Mouse (Mus musculus) neural tube, embryonic 11.5 days (tissue): Measurements from ENCODE around the gene Rps26. TPM values are rescaled to one million over a fixed set of nuclear protein-coding genes. Genes with fewer than 3 reads are reported as not detected.

ENCODE experiments used
- ATAC-seq: fragments of 200-750 bp; cut with Nextera tagmentation; 2 replicates; pipeline ENCODE4 v1.8.0; 2017; ENCODE audit warnings: moderate number of reproducible peaks, mild to moderate bottlenecking, moderate TSS enrichment, moderate library complexity; ENCODE audit not compliant: insufficient read depth, low FRiP score, low TSS enrichment
- DNase-seq: peaks from one replicate; pipeline ENCODE4 v3.0.0-alpha.2; 2015; ENCODE audit warnings: low spot score
- H3K27ac ChIP-seq: fragments of 300-500 bp; sonication (generic); 2 replicates; pipeline ENCODE4 v1.5.1; 2014; ENCODE audit warnings: low read depth, mild to moderate bottlenecking, low read length
- H3K27me3 ChIP-seq: fragments of 300-500 bp; sonication (generic); 2 replicates; pipeline ENCODE4 v1.6.1; 2014; ENCODE audit warnings: mild to moderate bottlenecking, low read length, mixed read lengths; ENCODE audit not compliant: control insufficient read depth, insufficient read depth
- H3K36me3 ChIP-seq: fragments of 300-500 bp; sonication (generic); 2 replicates; pipeline ENCODE4 v1.6.1; 2014; ENCODE audit warnings: mild to moderate bottlenecking, low read length, moderate library complexity, mixed read lengths; ENCODE audit not compliant: control insufficient read depth, insufficient read depth
- H3K4me1 ChIP-seq: fragments of 300-500 bp; sonication (generic); 2 replicates; pipeline ENCODE4 v1.6.1; 2014; ENCODE audit warnings: low read length, mixed read lengths; ENCODE audit not compliant: control insufficient read depth, insufficient read depth
- H3K4me2 ChIP-seq: fragments of 300-500 bp; sonication (generic); 2 replicates; pipeline ENCODE4 v1.6.1; 2014; ENCODE audit warnings: low read depth, mild to moderate bottlenecking, moderate library complexity
- H3K4me3 ChIP-seq: fragments of 300-500 bp; sonication (generic); 2 replicates; pipeline ENCODE4 v1.5.1; 2014; ENCODE audit warnings: low read depth, low read length
- H3K9ac ChIP-seq: fragments of 300-500 bp; sonication (generic); 2 replicates; pipeline ENCODE4 v1.6.1; 2014; ENCODE audit warnings: mild to moderate bottlenecking, low read length
- H3K9me3 ChIP-seq: fragments of 300-500 bp; sonication (generic); 2 replicates; pipeline ENCODE4 v1.6.1; 2016; ENCODE audit warnings: low read length; ENCODE audit not compliant: control insufficient read depth
- WGBS: fragments of 180-500 bp; shearing (Covaris S2); extraction: QIAGEN DNeasy Blood & Tissue Kit; methylation state at CpG from one replicate; pipeline ENCODE4 v1.1.7; 2014; 5-methylcytosine and 5-hydroxymethylcytosine counted together
- polyA plus RNA-seq: library from polyadenylated mRNA; unstranded; fragments of >200 nt; fragmentation: Nextera tagmentation; extraction: Ambion mirVana; gene quantifications from 2 replicates; pipeline ENCODE4 v1.2.1, GENCODE M21; 2014

The Rps26 gene
- polyA plus RNA-seq, 1 experiment from 2014 or later, result 626 TPM

- Histone ChIP-seq H3K27me3 (no peaks in the 10 kb centered on the region), H3K27ac (no peak overlapping the region), H3K4me2 (no peak overlapping the region), H3K4me3 (no peak overlapping the region), H3K9me3 (no peaks in the 10 kb centered on the region), H3K4me1 (0 out of 2 replicates have a peak, but pooled peaks cover 3% of the 10 kb centered on the region), H3K9ac (no peak overlapping the region), H3K36me3 (no peaks in the 10 kb centered on the region)
- 77% methylated on average over 3 of the region's 3 CpGs for WGBS
- no peak for ATAC-seq
- no peak for DNase-seq
Observed at GRCm38 (mm10) chr10:128664808-128665207, 38.3 kb upstream of the Rps26 start.

GRCm38 (mm10) chr10:128663441-128664220 is 37.1 kb upstream of the Rps26 start:
- DNase-seq, result no peak
- no peak overlapping the region for H3K4me3 ChIP-seq
- no peak for ATAC-seq
- 0 out of 2 replicates have a peak, but pooled peaks cover 2% of the 10 kb centered on the region for H3K4me1 ChIP-seq
- H3K27ac ChIP-seq, result no peak overlapping the region
- no peaks in the 10 kb centered on the region for H3K36me3 ChIP-seq
- H3K27me3 ChIP-seq, result no peaks in the 10 kb centered on the region
- no peak overlapping the region for H3K9ac ChIP-seq
- no peaks in the 10 kb centered on the region for H3K9me3 ChIP-seq
- no peak overlapping the region for H3K4me2 ChIP-seq
- WGBS, result 74% methylated on average over 5 of the region's 5 CpGs

GRCm38 (mm10) chr10:128662465-128662864 is 35.9 kb upstream of the Rps26 start:
- Histone ChIP-seq H3K4me1 (no peaks in the 10 kb centered on the region), H3K27me3 (no peaks in the 10 kb centered on the region), H3K4me2 (no peak overlapping the region), H3K27ac (no peak overlapping the region), H3K9ac (no peak overlapping the region), H3K36me3 (no peaks in the 10 kb centered on the region), H3K9me3 (no peaks in the 10 kb centered on the region), H3K4me3 (no peak overlapping the region)
- no peak for DNase-seq
- ATAC-seq, result no peak

GRCm38 (mm10) chr10:128659490-128659889 is 32.9 kb upstream of the Rps26 start:
- H3K36me3 ChIP-seq, result no peaks in the 10 kb centered on the region
- H3K27ac ChIP-seq, result no peak overlapping the region
- ATAC-seq, result no peak
- no peak overlapping the region for H3K4me2 ChIP-seq
- no peak overlapping the region for H3K4me3 ChIP-seq
- no peak for DNase-seq
- 55% methylated on average over 9 of the region's 9 CpGs for WGBS
- H3K9ac ChIP-seq, result no peak overlapping the region
- H3K4me1 ChIP-seq, result no peaks in the 10 kb centered on the region
- H3K9me3 ChIP-seq, result no peaks in the 10 kb centered on the region
- H3K27me3 ChIP-seq, result no peaks in the 10 kb centered on the region

GRCm38 (mm10) chr10:128657844-128658243 is 31.3 kb upstream of the Rps26 start:
- ATAC-seq, result no peak

GRCm38 (mm10) chr10:128656731-128657130 is 30.2 kb upstream of the Rps26 start:
- no peak overlapping the region for H3K9ac ChIP-seq
- no peaks in the 10 kb centered on the region for H3K36me3 ChIP-seq
- 89% methylated on average over 1 of the region's 1 CpGs for WGBS
- H3K9me3 ChIP-seq, result no peaks in the 10 kb centered on the region
- ATAC-seq, result no peak
- no peaks in the 10 kb centered on the region for H3K4me1 ChIP-seq
- no peak overlapping the region for H3K4me3 ChIP-seq
- no peak overlapping the region for H3K4me2 ChIP-seq
- DNase-seq, result no peak
- no peaks in the 10 kb centered on the region for H3K27me3 ChIP-seq
- no peak overlapping the region for H3K27ac ChIP-seq

More at GRCm38 (mm10) chr10:128657844-128658243, 31.3 kb upstream of the Rps26 start:
- Histone ChIP-seq H3K27me3 (no peaks in the 10 kb centered on the region), H3K27ac (no peak overlapping the region), H3K9me3 (no peaks in the 10 kb centered on the region), H3K9ac (no peak overlapping the region), H3K36me3 (no peaks in the 10 kb centered on the region), H3K4me3 (no peak overlapping the region), H3K4me1 (no peaks in the 10 kb centered on the region), H3K4me2 (no peak overlapping the region)
- DNase-seq, result no peak
- 56% methylated on average over 9 of the region's 9 CpGs for WGBS

- Histone ChIP-seq H3K4me3 (no peak overlapping the region), H3K9ac (no peak overlapping the region), H3K27me3 (no peaks in the 10 kb centered on the region), H3K36me3 (no peaks in the 10 kb centered on the region), H3K4me1 (no peaks in the 10 kb centered on the region), H3K9me3 (no peaks in the 10 kb centered on the region), H3K27ac (no peak overlapping the region), H3K4me2 (no peak overlapping the region)
- WGBS, result 84% methylated on average over 3 of the region's 3 CpGs
- DNase-seq, result no peak
- no peak for ATAC-seq
Observed at GRCm38 (mm10) chr10:128655254-128655653, 28.7 kb upstream of the Rps26 start.

GRCm38 (mm10) chr10:128653866-128654265 is 27.3 kb upstream of the Rps26 start:
- Histone ChIP-seq H3K4me1 (no peaks in the 10 kb centered on the region), H3K4me3 (no peak overlapping the region), H3K9ac (no peak overlapping the region), H3K9me3 (no peaks in the 10 kb centered on the region), H3K4me2 (no peak overlapping the region), H3K27me3 (no peaks in the 10 kb centered on the region), H3K27ac (no peak overlapping the region), H3K36me3 (no peaks in the 10 kb centered on the region)
- DNase-seq (no peak), ATAC-seq (no peak)
- 80% methylated on average over 4 of the region's 4 CpGs for WGBS
